Mouse (Mus musculus) ES-E14 (cell line): ENCODE data around the gene Ythdf2. TPM values are rescaled to one million over a fixed set of nuclear protein-coding genes. Genes with fewer than 3 reads are reported as not detected.

Experiments used
- DNase-seq: peaks from one replicate; pipeline ENCODE4 v3.0.0-alpha.2; 2013; ENCODE audit warnings: low read depth, low spot score
- H3K27ac ChIP-seq: 2 replicates; pipeline ENCODE4 v1.5.1; 2012; ENCODE audit warnings: low read depth, mild to moderate bottlenecking, low read length, moderate library complexity, mixed read lengths; ENCODE audit not compliant: poor library complexity, insufficient read depth, severe bottlenecking
- H3K36me3 ChIP-seq: 2 replicates; pipeline ENCODE4 v1.6.1; 2012; ENCODE audit warnings: mild to moderate bottlenecking, low read length, moderate library complexity, mixed read lengths; ENCODE audit not compliant: control insufficient read depth, poor library complexity, insufficient read depth, severe bottlenecking
- H3K4me1 ChIP-seq, 2 experiments: fragments of 150-350 bp in 1 of 2; sonication (generic) in 1 of 2; 2 replicates each; pipeline ENCODE4 v1.6.1; 2012; ENCODE audit warnings: low read length in 2 of 2, mild to moderate bottlenecking in 1 of 2, mixed read lengths in 1 of 2; ENCODE audit not compliant: control insufficient read depth in 2 of 2, insufficient read depth in 2 of 2, poor library complexity in 1 of 2
- H3K4me3 ChIP-seq, 2 experiments: fragments of 150-350 bp in 1 of 2; sonication (generic) in 1 of 2; 2 replicates each; pipeline ENCODE4 v1.5.1; 2012; ENCODE audit warnings: low read length in 2 of 2, low read depth in 1 of 2, mild to moderate bottlenecking in 1 of 2, mixed read lengths in 1 of 2; ENCODE audit not compliant: insufficient read depth in 1 of 2, poor library complexity in 1 of 2, severe bottlenecking in 1 of 2
- H3K9ac ChIP-seq: 2 replicates; pipeline ENCODE4 v1.6.1; 2012; ENCODE audit warnings: low read depth, mild to moderate bottlenecking, low read length, mixed read lengths; ENCODE audit not compliant: poor library complexity, insufficient read depth, severe bottlenecking
- H3K9me3 ChIP-seq: fragments of 150-350 bp; sonication (generic); 2 replicates; pipeline ENCODE4 v1.6.1; 2012; ENCODE audit warnings: low read depth, mild to moderate bottlenecking, low read length; ENCODE audit not compliant: control insufficient read depth, insufficient read depth
- CHD2 ChIP-seq: IDR thresholded peaks from 2 replicates; pipeline ENCODE4 v1.6.1; 2014; ENCODE audit warnings: mild to moderate bottlenecking, low read depth, low read length, inconsistent platforms
- HCFC1 ChIP-seq: IDR thresholded peaks from 2 replicates; pipeline ENCODE4 v1.6.1; 2012; ENCODE audit warnings: low read length, inconsistent platforms, borderline replicate concordance; ENCODE audit not compliant: insufficient read depth
- MAFK ChIP-seq: IDR thresholded peaks from 2 replicates; pipeline ENCODE4 v1.6.1; 2014; ENCODE audit warnings: mild to moderate bottlenecking, low read depth, low read length, inconsistent platforms; ENCODE audit not compliant: insufficient read depth
- ZC3H11A ChIP-seq: IDR thresholded peaks from 2 replicates; pipeline ENCODE4 v1.6.1; 2012; ENCODE audit warnings: low read depth, mild to moderate bottlenecking, inconsistent platforms, low read length, borderline replicate concordance
- ZNF384 ChIP-seq: IDR thresholded peaks from 2 replicates; pipeline ENCODE4 v1.6.1; 2012; ENCODE audit warnings: low read depth, low read length, inconsistent platforms
- in situ Hi-C, 2 experiments: fragments of 600-800 bp; cut with MboI; formaldehyde crosslinking; loops; one replicate each; pipeline ENCODE4 v1.15.1; 2025; ENCODE audit warnings: low sequenced_read_pairs in 2 of 2, inconsistent platforms in 1 of 2; ENCODE audit not compliant: unreplicated experiment in 2 of 2
- total RNA-seq: library from RNA; depleted of rRNA; stranded (reverse); fragments of 300-350 nt; gene quantifications from 2 replicates; pipeline ENCODE4 v1.2.3, GENCODE M21; 2012; rRNA removed

The Ythdf2 gene
- total RNA-seq, 1 experiment = 67.7 TPM

DNA sequence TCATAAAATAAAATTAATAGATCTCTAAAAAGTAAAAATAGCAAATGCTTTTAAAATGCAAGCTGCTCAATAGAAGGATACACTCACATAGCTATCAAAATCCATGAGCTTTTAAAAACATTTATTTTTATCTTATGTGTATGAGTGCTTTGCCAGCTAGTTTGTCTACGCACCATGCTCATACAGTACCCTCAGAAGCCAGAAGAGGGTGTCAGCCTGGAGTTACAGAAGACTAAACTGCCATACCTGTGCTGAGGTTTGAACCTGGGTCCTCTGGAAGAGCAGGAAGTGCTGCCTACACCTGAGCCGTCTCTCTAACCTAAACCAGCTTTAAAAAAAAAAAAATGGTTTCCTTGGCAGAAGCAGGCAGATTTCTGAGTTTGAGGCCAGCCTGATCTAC lies 73.5 kb downstream of the Ythdf2 start:
- no peak for DNase-seq
- Histone ChIP-seq H3K4me3 (no peak overlapping the region), H3K9me3 (no peaks in the 10 kb centered on the region), H3K27ac (no peak overlapping the region), H3K9ac (no peak overlapping the region), H3K36me3 (no peaks in the 10 kb centered on the region), H3K4me1 (peaks cover 0 to 8% of the 10 kb centered on the region in 2 experiments; a peak in 1 of 4 replicates)
- TF ChIP-seq ZNF384 (no peak), CHD2 (no peak), HCFC1 (no peak), MAFK (no peak), ZC3H11A (no peak)
- in situ Hi-C loops = no loop called here

DNA sequence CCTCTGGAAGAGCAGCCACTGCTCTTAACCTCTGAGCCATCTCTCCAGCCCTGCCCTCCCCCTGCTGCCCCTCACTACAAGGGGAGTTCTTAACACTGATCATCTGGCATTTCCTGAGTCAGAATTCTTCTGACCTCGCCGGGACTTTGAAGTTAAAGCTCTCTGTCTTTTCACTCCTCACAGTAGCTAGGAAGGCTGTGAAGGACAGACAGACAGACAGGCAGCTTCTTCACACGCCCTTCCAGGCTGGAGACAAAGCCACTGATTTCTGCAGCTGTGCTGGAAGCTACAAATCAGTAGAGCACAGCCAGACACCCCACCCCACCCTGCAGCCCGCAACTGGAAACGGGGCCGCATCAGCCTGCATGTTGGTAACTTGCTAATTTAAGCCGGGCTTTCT lies 75.1 kb downstream of the Ythdf2 start:
- H3K36me3 ChIP-seq = no peaks in the 10 kb centered on the region
- no peak for DNase-seq
- H3K4me1 ChIP-seq = peaks cover 0 to 9% of the 10 kb centered on the region in 2 experiments; a peak in 1 of 4 replicates
- TF ChIP-seq CHD2 (no peak), HCFC1 (no peak), MAFK (no peak), ZC3H11A (no peak), ZNF384 (no peak)
- no peaks in the 10 kb centered on the region for H3K9me3 ChIP-seq
- in situ Hi-C loops = no loop called here
- H3K4me3 ChIP-seq = no peak overlapping the region
- no peak overlapping the region for H3K27ac ChIP-seq
- no peak overlapping the region for H3K9ac ChIP-seq

Other genes starting within 250 kb of the Ythdf2 start
- 0.11 TPM in 1 of 2 replicates, not detected in the other for gene Gm10300, start 137.6 kb downstream of the Ythdf2 start, total RNA-seq
- 16.3 and 19.5 TPM in 2 replicates for gene Epb41, start 137.0 kb downstream of the Ythdf2 start, total RNA-seq
- gene Oprd1, start 67.8 kb downstream of the Ythdf2 start, total RNA-seq = 0.62 and 0.79 TPM in 2 replicates
- 20.7 and 22.3 TPM in 2 replicates for gene Gmeb1, start 49.3 kb upstream of the Ythdf2 start, total RNA-seq
- 12.1 and 21.9 TPM in 2 replicates for gene Taf12, start 62.1 kb upstream of the Ythdf2 start, total RNA-seq
- gene Rab42, start 91.1 kb upstream of the Ythdf2 start, total RNA-seq = 0.69 and 1.1 TPM in 2 replicates
- 48.6 and 61.8 TPM in 2 replicates for gene Trnau1ap, start 117.2 kb upstream of the Ythdf2 start, total RNA-seq
- 107 and 117 TPM in 2 replicates for gene Rcc1, start 141.3 kb upstream of the Ythdf2 start, total RNA-seq
- gene Phactr4, start 210.2 kb upstream of the Ythdf2 start, total RNA-seq = 4.0 and 7.8 TPM in 2 replicates